Mouse (Mus musculus): Measurements from ENCODE around the gene Gm28038.

- peak; percentile 80; the same call in 1 of the 2 replicates for TF ChIP-seq POLR2A (IDR thresholded peaks at IDR 0.05; ENCODE audit: control insufficient read depth, extremely low read depth, insufficient read depth, low read length, poor library complexity)
- 0 out of 2 replicates have a peak, but pooled peaks have one; percentile 35 for TF ChIP-seq CTCF (IDR thresholded peaks at IDR 0.05; ENCODE audit: borderline replicate concordance, control insufficient read depth, extremely low read depth, insufficient read depth, low read length, poor library complexity)
These were observed 43.5 kb upstream of the Gm28038 start, which contains the start of gene Lrrc8a for GRCm38 (mm10) chr2:30237199-30237880.
